Mouse (Mus musculus): ENCODE results near the gene Tnfaip8l2.

DNA sequence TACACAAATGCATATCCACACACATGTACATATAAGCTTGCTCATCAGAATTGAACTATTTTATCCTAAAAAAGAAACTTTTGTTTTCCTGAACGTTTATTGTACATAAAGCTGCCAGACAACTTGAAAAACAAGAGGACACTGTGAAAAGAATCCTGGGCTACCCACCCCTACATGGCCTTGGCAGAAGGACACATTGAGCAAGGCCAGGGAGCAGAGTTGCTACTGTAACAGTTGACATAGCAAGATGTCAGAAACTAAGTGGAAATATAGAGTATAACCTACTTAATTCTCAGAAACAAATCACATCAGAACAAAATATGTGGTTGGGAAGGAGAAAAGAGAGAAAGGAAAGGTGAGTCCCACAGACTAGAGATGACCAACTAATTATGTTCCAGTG is 39.7 kb upstream of the Tnfaip8l2 start:
- TF ChIP-seq FLI1 (IDR thresholded peaks at IDR 0.05; ENCODE audit: low read length) (no peak), GATA1 (IDR thresholded peaks at IDR 0.05; ENCODE audit: borderline replicate concordance, low read length) (no peak)

Data from megakaryocyte, embryonic 14.5 days (primary cell).